Mouse (Mus musculus) cerebellum, adult 18-20 months (tissue): ENCODE data around the gene Prdm4.

Experiments used
- DNase-seq, 2 experiments: peaks; one replicate each; pipeline ENCODE4 v3.0.0; 2021

Gene Prdm4

DNA sequence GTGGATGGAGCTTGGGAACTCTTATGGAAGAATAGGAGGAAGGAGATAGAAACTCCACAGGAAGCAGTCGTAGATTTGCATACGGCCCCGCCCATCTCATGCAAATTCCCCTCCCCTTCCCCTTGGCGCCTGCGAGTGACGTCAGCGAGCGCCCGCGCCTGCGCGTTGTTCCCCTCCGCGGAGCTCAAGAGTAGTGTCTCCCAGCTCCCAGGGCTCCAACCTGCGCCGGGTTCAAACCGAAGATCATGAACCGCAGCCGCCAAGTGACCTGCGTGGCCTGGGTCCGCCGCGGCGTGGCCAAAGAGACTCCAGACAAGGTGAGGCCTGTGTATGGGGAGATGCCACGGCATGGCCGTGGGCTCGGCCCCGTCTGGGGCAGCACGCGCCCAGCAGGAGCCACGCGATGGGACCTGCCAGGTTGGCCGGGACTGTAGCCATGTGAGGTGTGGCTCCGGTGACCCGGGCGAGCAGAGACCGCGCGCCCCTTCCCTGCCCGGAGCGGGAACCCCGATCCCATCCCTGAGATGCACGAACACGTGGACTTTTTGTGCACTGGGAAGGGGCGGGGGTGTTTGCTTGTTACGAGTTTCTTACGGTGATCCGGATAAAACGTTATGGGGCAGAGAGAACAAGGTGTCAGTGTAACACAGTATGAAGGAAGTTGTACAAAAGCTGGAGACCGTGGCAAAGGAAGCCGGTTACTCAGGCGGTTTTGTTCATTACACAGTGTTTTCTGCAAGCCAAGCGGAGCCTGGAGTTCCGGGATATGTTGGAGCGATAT is 45.1 kb downstream of the Prdm4 start:
- peak; percentile 91 to 94 for DNase-seq

DNA sequence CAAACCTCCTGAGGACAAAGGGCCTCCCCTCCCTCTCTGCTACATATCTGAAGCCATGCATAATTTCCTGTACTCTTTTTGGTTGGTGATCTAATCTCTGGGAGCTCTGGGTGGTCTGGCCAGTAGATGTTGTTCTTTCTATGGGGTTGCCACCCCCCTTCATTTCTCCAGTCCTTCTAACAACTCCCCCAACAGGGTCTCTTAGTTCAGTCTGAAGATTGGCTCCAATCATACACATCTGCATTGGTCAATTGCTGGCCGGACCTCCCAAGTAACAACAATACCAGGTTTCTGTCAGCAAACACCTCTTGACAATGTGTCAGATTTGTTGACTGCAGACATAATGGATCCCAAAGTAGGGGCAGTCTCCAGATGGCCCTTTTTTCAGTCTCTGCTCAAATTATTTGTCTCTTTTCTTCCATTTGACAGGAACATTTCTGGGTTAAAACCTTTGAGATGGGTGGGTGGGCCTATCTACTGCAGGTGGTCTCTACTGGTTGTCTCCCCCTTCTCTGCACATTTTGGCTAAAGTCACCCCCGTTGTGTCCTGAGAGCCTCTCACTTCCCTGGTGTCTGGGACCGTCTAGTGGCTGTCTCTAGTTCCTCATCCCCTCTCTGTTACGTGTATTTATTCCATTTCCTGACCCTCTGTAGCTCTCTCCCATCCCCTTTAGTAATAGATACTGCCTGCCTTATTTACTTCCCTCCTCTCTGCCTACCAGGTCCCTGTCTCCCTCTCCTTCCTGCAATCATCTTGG is 70.7 kb downstream of the Prdm4 start:
- DNase-seq, result no peak
